Mouse (Mus musculus): ENCODE results near the gene Srcap.

DNA sequence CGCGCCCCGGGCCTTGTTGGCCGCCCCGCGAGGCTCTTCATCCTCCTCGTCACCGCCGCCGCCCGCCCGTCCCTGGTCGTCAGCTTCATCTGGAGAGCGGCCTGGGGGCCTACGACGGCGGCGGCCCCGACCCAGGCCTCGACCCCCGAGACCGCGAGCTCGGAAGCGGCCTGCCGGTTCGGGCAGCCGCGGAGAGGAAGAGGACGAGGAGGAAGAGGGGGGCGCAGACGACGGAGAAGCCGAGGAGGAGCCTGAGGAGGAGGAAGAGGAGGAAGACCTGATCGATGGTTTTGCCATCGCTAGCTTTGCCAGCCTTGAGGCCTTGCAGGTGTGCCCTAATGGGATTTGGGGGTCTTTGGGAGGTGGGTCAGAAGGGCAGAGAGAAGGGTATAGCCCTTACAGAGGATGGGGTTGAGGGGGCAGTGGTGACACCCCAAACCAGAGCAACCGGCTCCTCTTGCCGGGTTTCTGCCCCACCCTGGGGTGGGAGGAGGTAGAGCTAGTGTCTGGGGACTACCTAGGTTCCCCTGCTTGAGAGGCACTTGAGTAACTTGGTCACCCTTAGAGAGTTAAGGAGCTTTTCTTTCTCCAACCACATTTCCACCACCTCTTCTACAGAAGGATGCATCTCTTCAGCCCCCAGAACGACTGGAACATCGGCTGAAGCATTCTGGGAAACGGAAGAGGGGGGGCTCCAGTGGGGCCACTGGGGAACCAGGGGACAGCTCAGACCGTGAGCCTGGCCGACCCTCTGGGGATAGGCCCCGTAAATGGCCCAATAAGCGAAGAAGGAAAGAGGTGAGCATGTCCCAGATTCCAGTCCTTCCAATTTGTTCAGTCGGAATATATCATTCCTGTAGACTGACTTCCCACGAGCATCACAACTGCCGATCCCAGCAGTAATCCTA, 32.2 kb upstream of the Srcap start:
- TF ChIP-seq CTCF (IDR thresholded peaks at IDR 0.05; ENCODE audit: control insufficient read depth, insufficient read depth, insufficient read length) (no peak), MAX (IDR thresholded peaks at IDR 0.05) (no peak), MYOG (IDR thresholded peaks at IDR 0.05; ENCODE audit: control insufficient read depth, extremely low read depth, insufficient read length) (no peak)

All from C2C12 (cell line).